Mouse (Mus musculus) heart, embryonic 15.5 days (tissue): ENCODE results near the gene Kifc1. TPM values are rescaled to one million over a fixed set of nuclear protein-coding genes. Genes with fewer than 3 reads are reported as not detected.

Experiments used
- ATAC-seq: fragments of 200-750 bp; cut with Nextera tagmentation; replicated peaks from 2 replicates; pipeline ENCODE4 v1.8.0; 2017; ENCODE audit warnings: low read depth, moderate TSS enrichment; ENCODE audit not compliant: insufficient number of reproducible peaks, insufficient read depth, low FRiP score
- H3K27ac ChIP-seq: fragments of 300-500 bp; sonication (generic); 2 replicates; pipeline ENCODE4 v1.5.1; 2015; ENCODE audit warnings: mild to moderate bottlenecking, inconsistent platforms
- H3K27me3 ChIP-seq: fragments of 300-500 bp; sonication (generic); 2 replicates; pipeline ENCODE4 v1.6.1; 2015; ENCODE audit warnings: inconsistent platforms
- H3K36me3 ChIP-seq: fragments of 300-500 bp; sonication (generic); 2 replicates; pipeline ENCODE4 v1.6.1; 2015; ENCODE audit warnings: mild to moderate bottlenecking, inconsistent platforms
- H3K4me1 ChIP-seq: fragments of 300-500 bp; sonication (generic); replicated peaks from 2 replicates; pipeline ENCODE4 v1.6.1; 2015; ENCODE audit warnings: inconsistent platforms
- H3K4me2 ChIP-seq: fragments of 300-500 bp; sonication (generic); 2 replicates; pipeline ENCODE4 v1.6.1; 2015; ENCODE audit warnings: inconsistent platforms, mild to moderate bottlenecking, moderate library complexity
- H3K4me3 ChIP-seq: fragments of 300-500 bp; sonication (generic); 2 replicates; pipeline ENCODE4 v1.5.1; 2015; ENCODE audit warnings: mild to moderate bottlenecking, inconsistent platforms
- H3K9ac ChIP-seq: fragments of 300-500 bp; sonication (generic); 2 replicates; pipeline ENCODE4 v1.6.1; 2015; ENCODE audit warnings: mild to moderate bottlenecking, inconsistent platforms
- H3K9me3 ChIP-seq: fragments of 300-500 bp; sonication (generic); replicated peaks from 2 replicates; pipeline ENCODE4 v1.6.1; 2016; ENCODE audit warnings: inconsistent platforms
- WGBS: fragments of 180-500 bp; shearing (Covaris S2); methylation state at CpG from one replicate; pipeline ENCODE4 v1.1.7; 2015; ENCODE audit warnings: mixed read lengths; 5-methylcytosine and 5-hydroxymethylcytosine counted together
- polyA plus RNA-seq: library from polyadenylated mRNA; unstranded; fragments of >200 nt; fragmentation: Nextera tagmentation; extraction: Ambion mirVana; gene quantifications from 2 replicates; pipeline ENCODE4 v1.2.1, GENCODE M21; 2015

The Kifc1 gene
- polyA plus RNA-seq, 1 experiment from 2014 or later = 5.3 TPM

GRCm38 (mm10) chr17:33917656-33918292, 27.3 kb upstream of the Kifc1 start:
- peaks cover 21% of the 10 kb centered on the region for H3K36me3 ChIP-seq
- H3K4me3 ChIP-seq = no peak overlapping the region
- H3K4me1 ChIP-seq = peaks cover 45% of the 10 kb centered on the region
- no peaks in the 10 kb centered on the region for H3K27me3 ChIP-seq
- H3K9ac ChIP-seq = no peak overlapping the region
- 82% methylated on average over 18 of the region's 18 CpGs for WGBS
- no peak for ATAC-seq
- peak overlapping the region; percentile 98; the same call in 1 of the 2 replicates for H3K4me2 ChIP-seq
- no peaks in the 10 kb centered on the region for H3K9me3 ChIP-seq
- H3K27ac ChIP-seq = no peak overlapping the region

GRCm38 (mm10) chr17:33916847-33917655, 26.6 kb upstream of the Kifc1 start:
- no peaks in the 10 kb centered on the region for H3K27me3 ChIP-seq
- WGBS = 67% methylated on average over 31 of the region's 31 CpGs
- H3K4me1 ChIP-seq = peaks cover 45% of the 10 kb centered on the region
- H3K36me3 ChIP-seq = peaks cover 28% of the 10 kb centered on the region
- H3K9me3 ChIP-seq = no peaks in the 10 kb centered on the region
- peak overlapping the region; percentile 57 for H3K9ac ChIP-seq
- peak overlapping the region; percentile 78 for H3K4me2 ChIP-seq
- no peak for ATAC-seq
- H3K4me3 ChIP-seq = peak overlapping the region; percentile 66
- H3K27ac ChIP-seq = peak overlapping the region; percentile 85

GRCm38 (mm10) chr17:33916294-33916693, 25.8 kb upstream of the Kifc1 start:
- H3K9me3 ChIP-seq = no peaks in the 10 kb centered on the region
- peaks cover 35% of the 10 kb centered on the region for H3K36me3 ChIP-seq
- WGBS = 1% methylated on average over 9 of the region's 20 CpGs
- H3K9ac ChIP-seq = peak overlapping the region; percentile 57
- H3K4me1 ChIP-seq = peaks cover 44% of the 10 kb centered on the region
- peak; percentile 8 for ATAC-seq
- peak overlapping the region; percentile 66 for H3K4me3 ChIP-seq
- no peaks in the 10 kb centered on the region for H3K27me3 ChIP-seq
- peak overlapping the region; percentile 78 for H3K4me2 ChIP-seq
- peak overlapping the region; percentile 85 for H3K27ac ChIP-seq

- H3K27me3 ChIP-seq = no peaks in the 10 kb centered on the region
Observed at GRCm38 (mm10) chr17:33915671-33916250, 25.3 kb upstream of the Kifc1 start, which contains the start of the genes Tapbp and Zbtb22. Gene Tapbp, plus strand, starts transcription at chr17:33915899. Gene Zbtb22, plus strand, starts transcription at chr17:33915904.

GRCm38 (mm10) chr17:33914969-33915391, 24.5 kb upstream of the Kifc1 start:
- peak overlapping the region; percentile 59; the same call in 1 of the 2 replicates for H3K27ac ChIP-seq
- no peaks in the 10 kb centered on the region for H3K27me3 ChIP-seq
- H3K4me1 ChIP-seq = peaks cover 42% of the 10 kb centered on the region
- H3K9ac ChIP-seq = no peak overlapping the region
- H3K4me3 ChIP-seq = 0 out of 2 replicates have a peak overlapping the region, but pooled peaks have one; percentile 66
- 70% methylated on average over 13 of the region's 13 CpGs for WGBS
- ATAC-seq = no peak
- H3K9me3 ChIP-seq = no peaks in the 10 kb centered on the region
- H3K36me3 ChIP-seq = peaks cover 39% of the 10 kb centered on the region
- H3K4me2 ChIP-seq = peak overlapping the region; percentile 78; the same call in 1 of the 2 replicates

More at GRCm38 (mm10) chr17:33915671-33916250, 25.3 kb upstream of the Kifc1 start, which contains the start of the genes Tapbp and Zbtb22:
- WGBS = 0% methylated on average over 28 of the region's 34 CpGs
- Histone ChIP-seq H3K9ac (peak within 1 kb of the TSS; percentile 57), H3K9me3 (no peaks in the 10 kb centered on the region), H3K4me3 (peak within 1 kb of the TSS; percentile 66), H3K4me1 (peaks cover 41% of the 10 kb centered on the region), H3K36me3 (peaks cover 39% of the 10 kb centered on the region), H3K27ac (peak within 1 kb of the TSS; percentile 85), H3K4me2 (peak within 1 kb of the TSS; percentile 78)
- peak; percentile 90 for ATAC-seq

- Histone ChIP-seq H3K27me3 (no peaks in the 10 kb centered on the region), H3K9ac (no peak overlapping the region), H3K27ac (no peak overlapping the region), H3K4me2 (no peak overlapping the region), H3K36me3 (peaks cover 39% of the 10 kb centered on the region), H3K9me3 (no peaks in the 10 kb centered on the region), H3K4me3 (no peak overlapping the region), H3K4me1 (peaks cover 39% of the 10 kb centered on the region)
- no peak for ATAC-seq
- 95% methylated on average over 8 of the region's 8 CpGs for WGBS
Observed at GRCm38 (mm10) chr17:33913905-33914304, 23.4 kb upstream of the Kifc1 start.

GRCm38 (mm10) chr17:33913264-33913663, 22.8 kb upstream of the Kifc1 start:
- no peak for ATAC-seq
- Histone ChIP-seq H3K27me3 (no peaks in the 10 kb centered on the region), H3K9me3 (no peaks in the 10 kb centered on the region), H3K4me1 (peaks cover 36% of the 10 kb centered on the region), H3K36me3 (peaks cover 39% of the 10 kb centered on the region), H3K27ac (no peak overlapping the region), H3K4me2 (no peak overlapping the region), H3K4me3 (no peak overlapping the region), H3K9ac (no peak overlapping the region)
- 87% methylated on average over 10 of the region's 10 CpGs for WGBS

GRCm38 (mm10) chr17:33911813-33912414, 21.5 kb upstream of the Kifc1 start:
- Histone ChIP-seq H3K36me3 (peaks cover 39% of the 10 kb centered on the region), H3K4me3 (no peak overlapping the region), H3K27ac (no peak overlapping the region), H3K9me3 (no peaks in the 10 kb centered on the region), H3K4me1 (peaks cover 36% of the 10 kb centered on the region), H3K4me2 (no peak overlapping the region), H3K9ac (no peak overlapping the region), H3K27me3 (no peaks in the 10 kb centered on the region)
- 88% methylated on average over 28 of the region's 28 CpGs for WGBS
- no peak for ATAC-seq

- Histone ChIP-seq H3K4me1 (peaks cover 32% of the 10 kb centered on the region), H3K36me3 (peaks cover 39% of the 10 kb centered on the region), H3K9ac (no peak overlapping the region), H3K27ac (no peak overlapping the region), H3K4me3 (no peak overlapping the region), H3K27me3 (no peaks in the 10 kb centered on the region), H3K9me3 (no peaks in the 10 kb centered on the region), H3K4me2 (no peak overlapping the region)
- no peak for ATAC-seq
- WGBS = 89% methylated on average over 31 of the region's 31 CpGs
Observed at GRCm38 (mm10) chr17:33911052-33911812, 20.8 kb upstream of the Kifc1 start.

GRCm38 (mm10) chr17:33910346-33911051, 20.0 kb upstream of the Kifc1 start:
- Histone ChIP-seq H3K9me3 (no peaks in the 10 kb centered on the region), H3K36me3 (peaks cover 39% of the 10 kb centered on the region), H3K4me1 (peaks cover 31% of the 10 kb centered on the region), H3K4me2 (peak overlapping the region; percentile 99), H3K27ac (peak overlapping the region; percentile 93), H3K4me3 (peak overlapping the region; percentile 88), H3K27me3 (no peaks in the 10 kb centered on the region), H3K9ac (peak overlapping the region; percentile 91)
- ATAC-seq = no peak
- WGBS = 37% methylated on average over 11 of the region's 11 CpGs
